Mouse (Mus musculus) ES-E14 (cell line): ENCODE measurements around the gene Pde7b. TPM values are rescaled to one million over a fixed set of nuclear protein-coding genes. Genes with fewer than 3 reads are reported as not detected.

Experiments used
- DNase-seq: peaks from one replicate; pipeline ENCODE4 v3.0.0-alpha.2; 2013; ENCODE audit warnings: low read depth, low spot score
- H3K27ac ChIP-seq: 2 replicates; pipeline ENCODE4 v1.5.1; 2012; ENCODE audit warnings: low read depth, mild to moderate bottlenecking, low read length, moderate library complexity, mixed read lengths; ENCODE audit not compliant: poor library complexity, insufficient read depth, severe bottlenecking
- H3K36me3 ChIP-seq: 2 replicates; pipeline ENCODE4 v1.6.1; 2012; ENCODE audit warnings: mild to moderate bottlenecking, low read length, moderate library complexity, mixed read lengths; ENCODE audit not compliant: control insufficient read depth, poor library complexity, insufficient read depth, severe bottlenecking
- H3K4me1 ChIP-seq, 2 experiments: fragments of 150-350 bp in 1 of 2; sonication (generic) in 1 of 2; 2 replicates each; pipeline ENCODE4 v1.6.1; 2012; ENCODE audit warnings: low read length in 2 of 2, mild to moderate bottlenecking in 1 of 2, mixed read lengths in 1 of 2; ENCODE audit not compliant: control insufficient read depth in 2 of 2, insufficient read depth in 2 of 2, poor library complexity in 1 of 2
- H3K4me3 ChIP-seq, 2 experiments: fragments of 150-350 bp in 1 of 2; sonication (generic) in 1 of 2; 2 replicates each; pipeline ENCODE4 v1.5.1; 2012; ENCODE audit warnings: low read length in 2 of 2, low read depth in 1 of 2, mild to moderate bottlenecking in 1 of 2, mixed read lengths in 1 of 2; ENCODE audit not compliant: insufficient read depth in 1 of 2, poor library complexity in 1 of 2, severe bottlenecking in 1 of 2
- H3K9ac ChIP-seq: 2 replicates; pipeline ENCODE4 v1.6.1; 2012; ENCODE audit warnings: low read depth, mild to moderate bottlenecking, low read length, mixed read lengths; ENCODE audit not compliant: poor library complexity, insufficient read depth, severe bottlenecking
- H3K9me3 ChIP-seq: fragments of 150-350 bp; sonication (generic); 2 replicates; pipeline ENCODE4 v1.6.1; 2012; ENCODE audit warnings: low read depth, mild to moderate bottlenecking, low read length; ENCODE audit not compliant: control insufficient read depth, insufficient read depth
- CHD2 ChIP-seq: IDR thresholded peaks from 2 replicates; pipeline ENCODE4 v1.6.1; 2014; ENCODE audit warnings: mild to moderate bottlenecking, low read depth, low read length, inconsistent platforms
- HCFC1 ChIP-seq: IDR thresholded peaks from 2 replicates; pipeline ENCODE4 v1.6.1; 2012; ENCODE audit warnings: low read length, inconsistent platforms, borderline replicate concordance; ENCODE audit not compliant: insufficient read depth
- MAFK ChIP-seq: IDR thresholded peaks from 2 replicates; pipeline ENCODE4 v1.6.1; 2014; ENCODE audit warnings: mild to moderate bottlenecking, low read depth, low read length, inconsistent platforms; ENCODE audit not compliant: insufficient read depth
- ZC3H11A ChIP-seq: IDR thresholded peaks from 2 replicates; pipeline ENCODE4 v1.6.1; 2012; ENCODE audit warnings: low read depth, mild to moderate bottlenecking, inconsistent platforms, low read length, borderline replicate concordance
- ZNF384 ChIP-seq: IDR thresholded peaks from 2 replicates; pipeline ENCODE4 v1.6.1; 2012; ENCODE audit warnings: low read depth, low read length, inconsistent platforms
- in situ Hi-C, 2 experiments: fragments of 600-800 bp; cut with MboI; formaldehyde crosslinking; loops; one replicate each; pipeline ENCODE4 v1.15.1; 2025; ENCODE audit warnings: low sequenced_read_pairs in 2 of 2, inconsistent platforms in 1 of 2; ENCODE audit not compliant: unreplicated experiment in 2 of 2
- total RNA-seq: library from RNA; depleted of rRNA; stranded (reverse); fragments of 300-350 nt; gene quantifications from 2 replicates; pipeline ENCODE4 v1.2.3, GENCODE M21; 2012

Pde7b gene
- total RNA-seq, 1 experiment = 0.13 TPM

DNA sequence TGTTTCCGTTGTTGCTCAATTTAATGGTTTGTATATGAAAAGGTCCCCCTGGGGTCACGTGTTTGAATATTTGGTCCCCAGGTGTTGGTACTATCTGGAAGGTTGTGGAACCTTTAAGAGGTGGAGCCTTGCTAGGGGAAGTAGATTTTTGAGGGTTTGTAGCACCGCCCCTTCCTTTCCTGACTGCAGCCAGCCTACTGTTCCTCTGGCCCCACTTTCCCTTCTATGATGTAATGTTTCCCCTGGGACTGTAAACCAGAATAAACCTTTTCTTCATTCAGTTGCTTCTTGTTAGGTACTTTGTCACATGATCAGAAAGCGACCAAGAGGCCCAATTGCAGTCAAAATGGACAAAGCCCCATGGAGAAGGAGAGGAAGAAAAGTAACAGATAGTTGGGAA lies 229.8 kb downstream of the Pde7b start:
- no peak for DNase-seq
- no peak overlapping the region for H3K27ac ChIP-seq
- TF ChIP-seq MAFK (no peak), ZNF384 (no peak), CHD2 (no peak), ZC3H11A (no peak), HCFC1 (no peak)
- H3K4me3 ChIP-seq = no peak overlapping the region
- no peaks in the 10 kb centered on the region for H3K9me3 ChIP-seq
- H3K9ac ChIP-seq = no peak overlapping the region
- in situ Hi-C loops = no loop called here
- no peaks in the 10 kb centered on the region for H3K36me3 ChIP-seq
- peaks cover 0 to 3% of the 10 kb centered on the region in 2 experiments; a peak in 1 of 4 replicates for H3K4me1 ChIP-seq

DNA sequence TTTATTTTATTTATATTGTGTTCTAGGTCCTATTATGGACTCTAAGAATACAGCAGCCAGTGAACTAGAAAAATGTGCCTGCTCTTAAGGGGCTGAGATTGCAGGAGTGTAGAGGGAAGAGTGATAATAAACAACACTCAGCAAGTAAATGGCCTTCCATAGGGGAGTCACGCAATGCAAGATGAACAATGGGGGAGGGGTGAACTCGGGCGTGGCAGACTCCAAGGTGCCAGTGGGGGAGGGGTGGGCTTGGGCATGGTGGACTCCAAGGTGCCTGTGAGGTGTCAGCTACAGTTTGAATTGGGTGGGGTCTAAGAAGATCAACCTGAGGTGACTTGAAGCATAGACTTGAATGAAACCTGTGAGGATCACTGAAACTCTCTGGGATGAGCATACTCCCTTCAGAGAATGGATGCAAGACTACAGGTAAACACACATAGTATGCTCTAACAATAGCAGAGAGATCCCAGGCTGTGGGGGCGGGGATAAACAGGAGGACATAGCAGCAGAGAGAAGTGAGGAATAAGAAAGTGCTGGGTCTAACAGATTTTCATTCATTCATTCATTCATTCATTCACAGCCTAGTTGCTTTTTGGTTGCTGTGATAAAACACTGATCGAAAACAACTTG lies 230.9 kb downstream of the Pde7b start:
- Histone ChIP-seq H3K9ac (no peak overlapping the region), H3K36me3 (no peaks in the 10 kb centered on the region), H3K27ac (no peak overlapping the region), H3K9me3 (no peaks in the 10 kb centered on the region), H3K4me3 (no peak overlapping the region), H3K4me1 (peaks cover 0 to 3% of the 10 kb centered on the region in 2 experiments; a peak in 1 of 4 replicates)
- no peak for DNase-seq
- TF ChIP-seq MAFK (no peak), ZC3H11A (no peak), CHD2 (no peak), HCFC1 (no peak), ZNF384 (no peak)
- in situ Hi-C loops = no loop called here

DNA sequence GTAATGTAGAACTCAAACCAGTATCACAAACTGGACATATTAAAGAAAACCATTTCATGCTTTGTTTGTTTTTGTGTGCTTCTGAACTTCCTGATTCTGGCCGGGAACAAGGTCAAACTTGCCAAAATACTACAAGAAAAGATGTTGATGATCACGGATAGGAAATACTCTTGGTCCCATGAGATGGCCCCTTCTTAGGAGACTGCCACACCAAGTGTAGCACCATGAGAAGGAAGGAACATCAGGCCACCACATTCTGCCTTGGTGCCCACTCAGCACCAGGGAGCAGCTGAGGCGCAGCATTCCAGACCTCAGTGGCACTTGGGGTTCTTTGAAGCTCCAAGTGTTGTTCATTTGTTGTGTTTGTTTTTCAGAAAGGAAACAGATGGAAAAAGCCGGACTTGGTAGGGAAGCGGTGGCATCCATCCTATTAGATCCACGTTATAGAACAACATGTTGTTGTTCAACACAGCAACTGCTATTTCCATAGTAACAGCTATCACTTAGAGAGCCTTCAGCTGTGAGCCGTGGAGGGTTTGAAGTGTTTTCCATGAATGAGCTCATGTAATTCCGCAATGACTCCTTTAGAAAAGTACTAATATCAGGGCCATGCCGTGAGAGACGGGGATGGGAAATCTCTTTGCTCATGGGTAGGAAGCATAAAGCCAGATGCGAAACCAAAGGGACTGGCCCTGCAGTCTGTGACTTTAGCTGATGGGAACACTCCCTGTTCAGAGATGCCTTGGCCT lies 232.5 kb downstream of the Pde7b start:
- TF ChIP-seq MAFK (no peak), ZC3H11A (no peak), HCFC1 (no peak), ZNF384 (no peak), CHD2 (no peak)
- H3K36me3 ChIP-seq = no peaks in the 10 kb centered on the region
- no peak overlapping the region for H3K4me3 ChIP-seq
- in situ Hi-C loops = no loop called here
- H3K27ac ChIP-seq = no peak overlapping the region
- no peaks in the 10 kb centered on the region for H3K9me3 ChIP-seq
- H3K4me1 ChIP-seq = peaks cover 0 to 3% of the 10 kb centered on the region in 2 experiments; a peak in 1 of 4 replicates
- no peak for DNase-seq
- no peak overlapping the region for H3K9ac ChIP-seq

DNA sequence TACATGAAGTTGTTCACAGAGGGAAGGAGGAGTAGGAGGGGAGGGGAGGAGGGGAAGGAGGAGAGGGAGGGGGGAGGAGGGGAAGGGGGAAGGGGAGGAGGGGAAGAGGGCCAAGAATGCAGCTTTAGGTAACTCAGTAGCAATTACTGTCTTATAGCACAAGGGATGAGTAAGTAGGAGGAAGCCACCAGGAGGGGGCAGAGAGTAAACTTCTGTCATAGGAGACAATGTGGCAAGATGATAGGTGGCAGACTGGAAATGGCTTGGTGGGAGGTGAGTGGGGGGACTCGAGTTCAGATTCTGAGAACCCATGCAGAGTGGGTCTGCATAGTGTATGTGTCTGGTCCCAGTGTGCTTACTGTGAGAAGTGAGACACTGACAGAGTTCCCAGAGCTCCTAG lies 234.1 kb downstream of the Pde7b start:
- no peak for DNase-seq
- Histone ChIP-seq H3K9ac (no peak overlapping the region), H3K36me3 (no peaks in the 10 kb centered on the region), H3K4me3 (no peak overlapping the region), H3K9me3 (no peaks in the 10 kb centered on the region), H3K27ac (no peak overlapping the region), H3K4me1 (peaks cover 0 to 3% of the 10 kb centered on the region in 2 experiments; a peak in 1 of 4 replicates)
- in situ Hi-C loops = no loop called here
- no peak for TF ChIP-seq CHD2

DNA sequence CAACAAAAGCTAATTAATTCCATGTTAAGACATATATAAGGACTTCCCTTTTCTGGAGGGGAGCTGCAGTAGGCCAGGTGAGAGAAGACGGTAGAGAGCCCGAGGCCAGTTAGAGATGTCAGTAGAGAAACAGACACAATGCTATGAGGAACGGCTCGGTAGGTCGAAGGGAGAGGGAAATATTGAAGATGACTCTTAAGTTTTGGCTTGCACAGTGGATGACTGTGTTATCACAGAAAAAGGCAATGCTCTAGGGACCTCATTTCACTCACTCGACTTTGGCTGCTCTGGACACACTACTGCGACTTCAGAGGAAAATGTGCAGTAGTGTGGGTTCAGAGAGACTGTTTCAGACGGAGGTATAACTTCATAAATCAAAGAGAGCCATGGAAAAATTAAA lies 234.6 kb downstream of the Pde7b start:
- no peak overlapping the region for H3K9ac ChIP-seq
- peaks cover 0 to 3% of the 10 kb centered on the region in 2 experiments; a peak in 1 of 4 replicates for H3K4me1 ChIP-seq
- H3K27ac ChIP-seq = no peak overlapping the region
- H3K9me3 ChIP-seq = no peaks in the 10 kb centered on the region
- DNase-seq = no peak
- no peak overlapping the region for H3K4me3 ChIP-seq
- in situ Hi-C loops = no loop called here
- H3K36me3 ChIP-seq = no peaks in the 10 kb centered on the region
- TF ChIP-seq ZNF384 (no peak), ZC3H11A (no peak), HCFC1 (no peak), CHD2 (no peak), MAFK (no peak)
